Mouse (Mus musculus) heart, adult 2 months (tissue): ENCODE measurements at regions not wholly inside any gene's neighbourhood (a gene's known extent, or its start where the extent isn't known, plus 50 kb on each side); places are given as distances from the start of the nearest gene placed in this dataset.
A peak's percentile ranks its signal among the peaks of the same experiment; 100 is the strongest.

Experiments
- CTCF ChIP-seq: fragments of 200-600 bp; IDR thresholded peaks from 2 replicates; pipeline ENCODE4 v1.8.1; 2022; ENCODE audit warnings: antibody characterized with exemption, mild to moderate bottlenecking, moderate library complexity
- EP300 ChIP-seq: fragments of 200-500 bp; IDR thresholded peaks from 2 replicates; pipeline ENCODE4 v1.6.1; 2011; ENCODE audit warnings: low read depth, low read length, control low read depth; ENCODE audit not compliant: insufficient read depth

GRCm38 (mm10) chr16:12826222-12826621, 283.3 kb upstream of the Ercc4 start:
- TF ChIP-seq CTCF: peak; percentile 19; the same call in 1 of the 2 replicates
- no peak for TF ChIP-seq EP300
